Mouse (Mus musculus) right cerebral cortex, postnatal 25 days (tissue): ENCODE results near the gene Pias3.
"Not testable (repeated sequence)": the region's sequence is repeated elsewhere in the genome, so short reads cannot be mapped to it uniquely, and the experiment has no call there.

Experiments used
- DNase-seq: peaks from one replicate; pipeline ENCODE4 v3.0.0; 2022

Pias3 gene

GRCm38 (mm10) chr3:96730785-96731184 is 34.6 kb downstream of the Pias3 start:
- DNase-seq, result no peak

GRCm38 (mm10) chr3:96733984-96734383 is 37.8 kb downstream of the Pias3 start:
- no peak for DNase-seq

GRCm38 (mm10) chr3:96735200-96735599 is 39.0 kb downstream of the Pias3 start:
- DNase-seq, result no peak

GRCm38 (mm10) chr3:96737013-96737740 is 41.0 kb downstream of the Pias3 start:
- no peak for DNase-seq

- DNase-seq, result no peak
Measured at GRCm38 (mm10) chr3:96737995-96738394, 41.8 kb downstream of the Pias3 start.

GRCm38 (mm10) chr3:96740279-96740678 is 44.1 kb downstream of the Pias3 start:
- not testable (repeated sequence) for DNase-seq

GRCm38 (mm10) chr3:96744348-96744747 is 48.2 kb downstream of the Pias3 start:
- no peak for DNase-seq

GRCm38 (mm10) chr3:96746829-96747228 is 50.6 kb downstream of the Pias3 start:
- no peak for DNase-seq
